Mouse (Mus musculus) hindbrain, embryonic 12.5 days (tissue): Measurements from ENCODE around the gene P2rx1. TPM values are rescaled to one million over a fixed set of nuclear protein-coding genes. Genes with fewer than 3 reads are reported as not detected.

Experiments used
- ATAC-seq: fragments of 200-750 bp; cut with Nextera tagmentation; 2 replicates; pipeline ENCODE4 v1.8.0; 2017; ENCODE audit warnings: moderate TSS enrichment; ENCODE audit not compliant: low FRiP score
- H3K27ac ChIP-seq: fragments of 300-500 bp; sonication (generic); 2 replicates; pipeline ENCODE4 v1.5.1; 2016; ENCODE audit warnings: mild to moderate bottlenecking
- H3K27me3 ChIP-seq: fragments of 300-500 bp; sonication (generic); 2 replicates; pipeline ENCODE4 v1.6.1; 2016; ENCODE audit warnings: mild to moderate bottlenecking
- H3K36me3 ChIP-seq: fragments of 300-500 bp; sonication (generic); 2 replicates; pipeline ENCODE4 v1.6.1; 2016; ENCODE audit warnings: mild to moderate bottlenecking
- H3K4me1 ChIP-seq: fragments of 300-500 bp; sonication (generic); 2 replicates; pipeline ENCODE4 v1.6.1; 2016
- H3K4me2 ChIP-seq: fragments of 300-500 bp; sonication (generic); replicated peaks from 2 replicates; pipeline ENCODE4 v1.6.1; 2016; ENCODE audit warnings: mild to moderate bottlenecking
- H3K4me3 ChIP-seq: fragments of 300-500 bp; sonication (generic); 2 replicates; pipeline ENCODE4 v1.5.1; 2016; ENCODE audit warnings: mild to moderate bottlenecking
- H3K9ac ChIP-seq: fragments of 300-500 bp; sonication (generic); 2 replicates; pipeline ENCODE4 v1.6.1; 2016; ENCODE audit warnings: mild to moderate bottlenecking, moderate library complexity
- H3K9me3 ChIP-seq: fragments of 300-500 bp; sonication (generic); replicated peaks from 2 replicates; pipeline ENCODE4 v1.6.1; 2016; ENCODE audit warnings: mild to moderate bottlenecking
- WGBS: fragments of 180-500 bp; shearing (Covaris S2); methylation state at CpG from one replicate; pipeline ENCODE4 v1.1.7; 2016; 5-methylcytosine and 5-hydroxymethylcytosine counted together
- polyA plus RNA-seq: library from polyadenylated mRNA; unstranded; fragments of >200 nt; fragmentation: Nextera tagmentation; extraction: Ambion mirVana; gene quantifications from 2 replicates; pipeline ENCODE4 v1.2.1, GENCODE M21; 2016

Gene P2rx1
- polyA plus RNA-seq, 1 experiment from 2014 or later = 0.81 TPM

DNA sequence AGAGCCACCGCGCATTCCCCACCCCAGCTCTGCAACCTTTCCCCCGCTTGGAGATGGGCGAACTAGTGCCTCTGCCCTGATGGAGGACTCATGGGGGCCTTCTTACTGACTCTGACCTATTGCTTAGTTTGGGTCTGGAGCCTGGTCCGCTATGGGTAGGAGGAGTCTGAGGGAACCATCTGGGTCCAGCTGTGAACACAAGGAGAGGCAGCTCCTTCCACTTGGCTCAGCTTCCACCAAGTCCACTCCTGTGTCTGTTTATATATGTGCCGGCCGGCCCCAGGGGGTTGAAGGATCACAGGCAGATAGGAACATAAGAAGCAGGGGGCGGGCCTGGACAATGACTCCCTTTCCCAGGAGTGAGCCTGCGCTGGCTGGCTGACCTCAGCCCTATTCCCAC is 6.9 kb upstream of the P2rx1 start:
- 60% methylated on average over 9 of the region's 9 CpGs for WGBS
- Histone ChIP-seq H3K4me2 (no peak overlapping the region), H3K4me1 (peaks cover 2% of the 10 kb centered on the region; the same call in 1 of the 2 replicates), H3K4me3 (no peak overlapping the region), H3K36me3 (no peaks in the 10 kb centered on the region), H3K9me3 (no peaks in the 10 kb centered on the region), H3K27ac (no peak overlapping the region), H3K9ac (no peak overlapping the region), H3K27me3 (no peaks in the 10 kb centered on the region)
- no peak for ATAC-seq

DNA sequence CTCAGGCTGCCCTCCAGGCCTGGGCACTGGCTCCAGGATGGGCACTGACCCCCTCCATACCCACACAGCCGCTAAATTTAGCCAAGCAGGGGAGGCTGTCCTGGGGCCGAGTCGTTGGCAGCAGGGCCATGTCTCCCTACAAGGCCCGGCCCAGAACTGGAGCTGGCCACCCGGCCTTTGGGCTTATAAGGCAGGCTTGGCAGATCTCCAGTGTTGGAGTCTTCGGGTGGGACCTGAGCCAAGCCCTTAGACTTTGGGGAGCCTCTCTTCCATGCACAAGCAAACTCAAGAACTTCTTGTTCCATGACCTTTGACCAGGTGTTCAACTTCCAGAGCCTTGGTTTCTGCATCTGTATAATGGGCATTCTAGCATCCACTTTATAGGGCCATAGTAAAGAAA is 2.6 kb upstream of the P2rx1 start:
- whole genome bisulfite sequencing = 92% methylated on average over 6 of the region's 6 CpGs
- Histone ChIP-seq H3K9me3 (no peaks in the 10 kb centered on the region), H3K27ac (no peak overlapping the region), H3K36me3 (no peaks in the 10 kb centered on the region), H3K27me3 (no peaks in the 10 kb centered on the region), H3K9ac (no peak overlapping the region), H3K4me2 (no peak overlapping the region), H3K4me3 (no peak overlapping the region), H3K4me1 (peaks cover 2% of the 10 kb centered on the region; the same call in 1 of the 2 replicates)
- ATAC-seq = no peak

DNA sequence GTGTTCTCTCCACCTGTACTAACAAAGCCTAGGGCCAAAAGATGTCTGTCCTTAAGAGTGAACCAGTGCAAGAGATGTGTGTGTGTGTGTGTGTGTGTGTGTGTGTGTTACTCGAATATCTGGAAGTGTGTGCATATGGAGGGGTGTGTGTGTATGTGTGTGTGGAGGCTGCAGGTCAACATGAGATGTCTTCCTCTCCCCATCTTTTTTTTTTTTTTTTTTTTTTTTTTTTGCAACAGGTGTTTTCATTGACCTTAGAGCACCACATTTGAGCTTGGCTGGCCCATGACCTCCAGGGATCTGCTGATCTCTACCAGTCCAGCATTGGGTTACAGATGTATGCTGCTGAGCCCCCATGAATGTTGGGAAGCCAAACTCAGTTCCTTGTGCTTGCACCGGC is 2.1 kb upstream of the P2rx1 start:
- ATAC-seq = no peak
- Histone ChIP-seq H3K9ac (no peak overlapping the region), H3K4me2 (no peak overlapping the region), H3K4me3 (no peak overlapping the region), H3K4me1 (peaks cover 2% of the 10 kb centered on the region; the same call in 1 of the 2 replicates), H3K36me3 (no peaks in the 10 kb centered on the region), H3K27ac (no peak overlapping the region), H3K27me3 (no peaks in the 10 kb centered on the region), H3K9me3 (no peaks in the 10 kb centered on the region)
- WGBS = 83% methylated on average over 2 of the region's 2 CpGs

DNA sequence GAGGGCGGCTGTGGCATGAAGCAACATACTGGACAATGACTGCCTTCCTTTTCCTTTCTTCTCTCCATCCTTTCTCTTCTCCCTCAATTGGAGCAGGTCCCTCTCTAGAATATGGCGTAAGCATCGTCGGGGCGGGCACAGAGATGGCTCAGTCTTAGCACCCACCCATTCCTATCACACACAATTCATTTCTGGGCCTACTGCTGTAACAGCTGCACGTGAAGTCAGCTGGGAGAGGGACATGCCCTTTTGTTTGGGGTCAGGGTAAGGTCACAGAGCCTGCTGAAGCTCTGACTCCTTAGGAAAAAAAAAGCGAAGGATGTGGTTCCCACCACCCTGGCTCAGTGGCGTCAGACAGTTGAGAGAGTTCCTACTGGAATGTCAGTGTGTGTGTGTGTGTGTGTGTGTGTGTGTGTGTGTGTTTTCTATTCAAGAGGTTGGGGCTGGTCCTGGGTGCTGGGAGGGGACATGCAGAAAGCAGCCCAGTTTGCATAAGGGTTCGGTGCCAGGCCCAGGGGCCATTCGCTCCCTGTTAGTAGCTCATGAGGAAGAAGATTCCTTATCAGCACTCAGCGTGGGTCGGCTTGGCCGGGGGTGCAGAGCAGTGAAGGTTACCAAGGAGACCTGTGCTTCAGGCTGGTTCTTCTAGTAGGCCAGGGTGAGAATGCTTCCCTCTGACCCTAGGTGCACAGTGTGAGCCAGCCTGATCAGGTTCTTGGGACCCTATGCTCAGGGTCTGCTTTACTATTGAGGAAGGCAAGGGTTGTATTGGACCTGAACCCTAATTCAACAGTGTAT is 1.2 kb upstream of the P2rx1 start:
- H3K4me1 ChIP-seq = no peaks in the 10 kb centered on the region
- H3K9me3 ChIP-seq = no peaks in the 10 kb centered on the region
- H3K36me3 ChIP-seq = no peaks in the 10 kb centered on the region
- H3K27ac ChIP-seq = no peak overlapping the region
- H3K4me2 ChIP-seq = no peak overlapping the region
- no peak overlapping the region for H3K4me3 ChIP-seq
- ATAC-seq = no peak
- H3K27me3 ChIP-seq = no peaks in the 10 kb centered on the region
- no peak overlapping the region for H3K9ac ChIP-seq
- WGBS = 69% methylated on average over 13 of the region's 13 CpGs

DNA sequence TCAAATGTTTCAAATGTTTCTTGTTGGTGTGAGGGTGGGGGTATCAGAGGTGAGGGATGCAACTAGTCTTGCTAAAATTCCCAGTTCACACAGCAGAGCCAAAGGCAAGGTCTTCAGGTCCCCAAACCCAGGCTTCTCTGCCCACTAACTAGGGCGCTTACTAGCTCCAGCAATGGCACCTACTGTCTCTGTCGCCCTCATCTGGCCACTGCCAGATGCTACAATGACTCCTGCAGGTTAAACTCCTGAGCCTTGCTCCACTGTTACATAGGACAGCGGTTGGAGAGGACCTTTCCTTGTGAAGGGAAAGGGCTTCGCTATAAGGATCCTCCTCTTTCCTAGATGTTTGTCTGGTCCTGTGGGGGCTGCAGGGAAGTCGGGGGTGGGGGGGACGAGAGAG is 2.1 kb downstream of the P2rx1 start:
- no peaks in the 10 kb centered on the region for H3K4me1 ChIP-seq
- no peak for ATAC-seq
- H3K9ac ChIP-seq = no peak overlapping the region
- H3K9me3 ChIP-seq = no peaks in the 10 kb centered on the region
- H3K27me3 ChIP-seq = no peaks in the 10 kb centered on the region
- no peak overlapping the region for H3K4me2 ChIP-seq
- H3K4me3 ChIP-seq = no peak overlapping the region
- 13% methylated on average over 6 of the region's 6 CpGs for whole genome bisulfite sequencing
- H3K36me3 ChIP-seq = no peaks in the 10 kb centered on the region
- H3K27ac ChIP-seq = no peak overlapping the region

DNA sequence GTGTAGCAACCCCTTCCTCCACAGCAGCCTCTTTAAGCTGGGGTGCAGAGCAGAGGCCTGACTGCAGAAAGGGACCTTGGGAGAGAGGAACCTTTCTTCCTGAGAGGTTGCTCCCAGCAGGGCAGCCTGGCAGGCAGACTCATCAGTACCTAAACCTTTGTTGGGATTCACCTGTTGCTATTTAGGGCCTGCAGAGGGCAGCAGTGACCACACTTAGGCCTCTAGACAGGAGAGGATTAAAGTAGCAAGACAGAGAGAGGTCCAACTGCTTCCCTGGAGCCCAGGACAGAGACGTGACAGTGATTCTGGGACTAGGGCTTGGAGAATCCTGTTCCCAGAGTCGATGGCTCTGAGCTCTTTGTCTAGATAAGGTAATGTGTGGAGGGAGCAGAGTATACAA is 7.5 kb downstream of the P2rx1 start:
- WGBS = 4% methylated on average over 2 of the region's 2 CpGs
- Histone ChIP-seq H3K27me3 (peaks cover 17% of the 10 kb centered on the region; the same call in 1 of the 2 replicates), H3K27ac (no peak overlapping the region), H3K4me2 (no peak overlapping the region), H3K4me1 (no peaks in the 10 kb centered on the region), H3K9ac (no peak overlapping the region), H3K9me3 (no peaks in the 10 kb centered on the region), H3K4me3 (no peak overlapping the region), H3K36me3 (no peaks in the 10 kb centered on the region)
- ATAC-seq = no peak

DNA sequence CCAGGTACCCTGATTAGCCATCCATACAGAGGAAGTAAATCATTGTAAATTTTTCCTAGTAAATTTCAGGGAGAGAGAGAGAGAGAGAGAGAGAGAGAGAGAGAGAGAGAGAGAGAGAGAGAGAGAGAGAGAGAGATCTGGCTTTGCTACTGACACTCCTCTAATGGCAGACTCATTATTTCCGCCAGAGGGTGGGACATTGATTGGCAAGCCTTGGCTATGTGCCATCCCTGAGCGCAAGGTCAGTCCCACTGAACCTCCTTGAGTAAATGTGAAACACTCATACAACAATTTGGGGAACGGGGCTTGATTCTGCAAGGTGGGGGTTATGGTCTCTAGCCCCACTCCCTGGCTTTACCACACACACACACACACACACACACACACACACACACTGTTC is 8.2 kb downstream of the P2rx1 start:
- Histone ChIP-seq H3K4me1 (no peaks in the 10 kb centered on the region), H3K27ac (no peak overlapping the region), H3K27me3 (peaks cover 17% of the 10 kb centered on the region; the same call in 1 of the 2 replicates), H3K36me3 (no peaks in the 10 kb centered on the region), H3K4me3 (no peak overlapping the region), H3K4me2 (no peak overlapping the region), H3K9ac (no peak overlapping the region), H3K9me3 (no peaks in the 10 kb centered on the region)
- WGBS = 81% methylated on average over 3 of the region's 3 CpGs
- ATAC-seq = no peak

DNA sequence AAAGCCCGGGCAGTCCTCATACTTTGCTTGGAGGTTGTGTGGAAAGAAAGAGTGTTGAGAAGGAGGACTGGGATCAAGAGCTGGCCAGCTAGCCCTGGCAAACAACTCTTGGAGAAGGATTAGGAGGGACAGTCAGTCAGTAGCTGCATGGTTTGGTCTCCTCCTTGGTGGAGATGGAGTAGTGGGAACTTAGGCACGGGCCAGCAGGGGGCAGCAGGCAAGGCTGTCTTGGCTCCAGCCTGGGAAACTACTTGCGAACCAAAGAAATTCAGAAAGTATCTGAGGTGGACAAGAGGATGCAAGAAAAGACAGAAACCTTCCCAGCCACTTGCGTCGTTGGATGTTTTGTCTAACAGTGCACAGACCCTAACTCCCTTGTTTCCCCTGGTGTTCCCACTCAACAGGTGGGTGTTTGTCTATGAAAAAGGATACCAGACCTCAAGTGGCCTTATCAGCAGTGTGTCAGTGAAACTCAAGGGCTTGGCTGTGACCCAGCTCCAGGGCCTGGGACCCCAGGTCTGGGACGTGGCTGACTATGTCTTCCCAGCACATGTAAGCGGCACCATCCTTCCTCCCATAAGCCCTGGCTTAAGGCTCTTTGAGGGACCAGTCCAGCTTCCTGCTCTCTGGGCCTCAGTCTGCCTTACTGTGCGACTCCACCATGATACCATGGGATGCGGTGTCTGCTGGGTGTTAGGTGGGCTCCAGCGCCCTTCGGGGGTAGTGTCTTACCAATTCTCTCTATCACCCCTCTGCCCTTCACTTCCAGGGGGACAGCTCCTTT is 9.0 kb downstream of the P2rx1 start:
- 63% methylated on average over 11 of the region's 11 CpGs for WGBS
- Histone ChIP-seq H3K4me2 (no peak overlapping the region), H3K9me3 (no peaks in the 10 kb centered on the region), H3K4me1 (no peaks in the 10 kb centered on the region), H3K36me3 (no peaks in the 10 kb centered on the region), H3K9ac (no peak overlapping the region), H3K4me3 (no peak overlapping the region), H3K27ac (no peak overlapping the region), H3K27me3 (peaks cover 17% of the 10 kb centered on the region; the same call in 1 of the 2 replicates)
- no peak for ATAC-seq

DNA sequence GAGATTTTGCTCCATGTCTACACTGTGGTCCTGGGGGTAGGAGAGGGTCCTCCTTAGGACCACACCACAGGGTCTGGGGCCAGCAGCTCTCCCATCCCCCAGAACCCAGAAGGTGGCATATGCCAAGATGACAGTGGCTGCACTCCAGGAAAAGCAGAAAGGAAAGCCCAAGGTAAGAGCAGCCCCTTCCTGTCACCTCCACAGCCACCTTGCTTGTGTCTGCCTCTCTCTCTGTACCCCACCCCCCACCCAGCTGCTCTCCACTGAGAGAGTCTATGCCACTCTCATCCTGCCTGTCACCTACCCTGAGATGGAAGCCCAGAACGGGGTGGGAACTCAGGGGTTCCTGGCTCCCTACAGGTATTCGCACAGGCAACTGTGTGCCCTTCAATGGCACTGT is 9.9 kb downstream of the P2rx1 start:
- no peaks in the 10 kb centered on the region for H3K9me3 ChIP-seq
- no peak overlapping the region for H3K4me3 ChIP-seq
- no peak overlapping the region for H3K4me2 ChIP-seq
- no peaks in the 10 kb centered on the region for H3K4me1 ChIP-seq
- WGBS = 68% methylated on average over 2 of the region's 2 CpGs
- H3K9ac ChIP-seq = no peak overlapping the region
- no peak overlapping the region for H3K27ac ChIP-seq
- ATAC-seq = no peak
- peaks cover 17% of the 10 kb centered on the region; the same call in 1 of the 2 replicates for H3K27me3 ChIP-seq
- H3K36me3 ChIP-seq = no peaks in the 10 kb centered on the region

DNA sequence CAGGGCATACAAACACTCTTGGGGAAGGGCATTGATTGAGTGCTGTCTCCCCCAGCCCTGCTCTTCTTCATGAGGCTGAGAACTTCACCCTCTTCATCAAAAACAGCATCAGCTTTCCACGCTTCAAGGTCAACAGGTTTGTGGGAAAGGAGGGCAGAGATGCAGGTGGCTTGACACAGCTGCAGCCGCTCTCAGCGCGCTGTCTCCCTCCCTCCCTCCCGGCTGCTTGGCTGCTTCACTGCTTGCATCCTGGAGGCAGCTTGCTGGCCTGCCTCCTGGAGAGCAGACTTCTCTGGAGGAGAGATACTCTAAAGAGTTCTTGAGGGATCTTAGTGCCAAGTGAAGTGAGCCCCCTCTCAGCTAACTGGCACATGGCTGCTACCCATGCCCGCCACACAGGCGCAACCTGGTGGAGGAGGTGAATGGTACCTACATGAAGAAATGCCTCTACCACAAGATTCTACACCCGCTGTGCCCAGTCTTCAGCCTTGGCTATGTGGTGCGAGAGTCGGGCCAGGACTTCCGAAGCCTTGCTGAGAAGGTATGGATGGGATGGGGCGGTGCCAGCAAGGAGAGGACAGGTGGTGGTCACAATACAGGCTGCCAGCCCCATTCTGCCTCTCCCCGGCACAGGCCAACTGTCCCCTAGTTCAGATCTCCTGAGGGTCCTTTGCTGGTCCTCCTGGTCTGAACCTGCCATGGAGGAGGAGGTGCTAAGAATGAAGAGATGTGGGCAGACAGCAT is 10.8 kb downstream of the P2rx1 start:
- WGBS = 57% methylated on average over 13 of the region's 13 CpGs
- H3K9ac ChIP-seq = no peak overlapping the region
- ATAC-seq = no peak
- no peaks in the 10 kb centered on the region for H3K9me3 ChIP-seq
- H3K4me1 ChIP-seq = no peaks in the 10 kb centered on the region
- no peak overlapping the region for H3K4me2 ChIP-seq
- H3K4me3 ChIP-seq = no peak overlapping the region
- no peak overlapping the region for H3K27ac ChIP-seq
- no peaks in the 10 kb centered on the region for H3K36me3 ChIP-seq
- peaks cover 17% of the 10 kb centered on the region; the same call in 1 of the 2 replicates for H3K27me3 ChIP-seq

DNA sequence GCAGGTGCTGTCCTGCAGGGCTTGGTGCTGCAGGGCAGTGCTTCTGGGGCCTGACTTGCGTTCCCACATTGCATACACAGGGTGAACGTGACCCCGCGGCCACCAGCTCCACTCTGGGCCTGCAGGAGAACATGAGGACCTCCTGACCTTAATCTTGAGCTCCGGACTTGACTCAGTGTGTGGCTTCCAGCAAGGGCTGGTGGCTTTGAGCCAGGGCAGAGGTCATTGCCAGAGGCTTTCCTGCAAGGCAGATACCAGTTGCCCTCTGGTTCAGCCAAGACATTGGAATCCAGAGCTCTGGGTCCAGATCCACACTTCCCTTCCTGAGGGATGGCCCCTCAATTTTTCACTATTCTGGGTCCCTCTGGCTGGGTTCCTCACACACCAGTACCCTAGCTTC is 15.1 kb downstream of the P2rx1 start:
- Histone ChIP-seq H3K4me3 (no peak overlapping the region), H3K9me3 (no peaks in the 10 kb centered on the region), H3K27me3 (peaks cover 25% of the 10 kb centered on the region), H3K4me1 (peaks cover 5% of the 10 kb centered on the region; the same call in 1 of the 2 replicates), H3K36me3 (no peaks in the 10 kb centered on the region), H3K9ac (no peak overlapping the region), H3K27ac (no peak overlapping the region), H3K4me2 (no peak overlapping the region)
- 76% methylated on average over 5 of the region's 5 CpGs for WGBS
- no peak for ATAC-seq

DNA sequence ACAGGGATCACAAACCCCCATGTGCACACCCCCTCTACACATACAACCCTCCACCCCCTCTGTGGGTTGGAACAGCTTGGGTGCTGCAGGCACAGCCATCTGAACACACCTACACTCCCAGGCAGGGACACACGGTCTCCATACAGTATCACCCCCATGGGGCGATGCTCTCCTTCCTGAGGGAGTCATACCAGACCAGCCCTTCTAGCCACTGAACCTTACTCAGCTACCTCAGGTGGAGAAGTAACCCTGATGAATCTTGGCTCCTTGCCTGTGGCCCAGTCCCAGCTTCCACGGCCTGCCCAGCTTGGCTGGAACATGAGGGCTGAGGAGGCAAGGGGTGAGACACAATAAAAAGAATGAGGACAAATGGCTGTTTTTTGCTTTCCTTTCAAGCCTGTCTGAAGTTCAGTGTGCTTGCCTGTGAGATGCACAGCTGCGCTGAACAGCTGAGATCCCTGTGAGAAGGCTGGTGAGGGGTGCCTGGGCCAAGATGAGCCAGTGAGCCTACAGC is 16.0 kb downstream of the P2rx1 start:
- Histone ChIP-seq H3K9me3 (no peaks in the 10 kb centered on the region), H3K27ac (no peak overlapping the region), H3K4me1 (peaks cover 10% of the 10 kb centered on the region), H3K4me3 (no peak overlapping the region), H3K4me2 (no peak overlapping the region), H3K27me3 (peaks cover 25% of the 10 kb centered on the region), H3K9ac (no peak overlapping the region), H3K36me3 (no peaks in the 10 kb centered on the region)
- no peak for ATAC-seq
- WGBS = 87% methylated on average over 4 of the region's 4 CpGs
